Mouse (Mus musculus) Muller cell, postnatal 12 days (primary cell): ENCODE data around the gene Slc7a6.

Source experiments
- DNase-seq: peaks from one replicate; pipeline ENCODE4 v3.0.0-alpha.2; 2015; ENCODE audit errors: inconsistent ontology term

Gene Slc7a6

GRCm38 (mm10) chr8:106140769-106141168, 27.9 kb upstream of the Slc7a6 start:
- peak; percentile 84 for DNase-seq

GRCm38 (mm10) chr8:106145331-106145730, 23.3 kb upstream of the Slc7a6 start:
- DNase-seq = peak; percentile 14

- DNase-seq = no peak
These were observed 22.6 kb upstream of the Slc7a6 start for GRCm38 (mm10) chr8:106146014-106146413.

GRCm38 (mm10) chr8:106147868-106148565, 20.6 kb upstream of the Slc7a6 start:
- no peak for DNase-seq

GRCm38 (mm10) chr8:106149025-106149424, 19.6 kb upstream of the Slc7a6 start:
- DNase-seq = no peak

GRCm38 (mm10) chr8:106149801-106150652, 18.6 kb upstream of the Slc7a6 start, which contains the start of gene Pla2g15:
Gene Pla2g15, plus strand, starts transcription at chr8:106150399.
- peak; percentile 96 for DNase-seq

GRCm38 (mm10) chr8:106150653-106151000, 18.0 kb upstream of the Slc7a6 start:
- DNase-seq = no peak

GRCm38 (mm10) chr8:106151041-106151440, 17.6 kb upstream of the Slc7a6 start:
- DNase-seq = peak; percentile 20

GRCm38 (mm10) chr8:106152876-106153275, 15.8 kb upstream of the Slc7a6 start:
- no peak for DNase-seq

- DNase-seq = no peak
These were observed 11.2 kb upstream of the Slc7a6 start for GRCm38 (mm10) chr8:106157419-106157818.

- no peak for DNase-seq
These were observed 10.3 kb upstream of the Slc7a6 start for GRCm38 (mm10) chr8:106158381-106158780.

- DNase-seq = no peak
These were observed 8.8 kb upstream of the Slc7a6 start for GRCm38 (mm10) chr8:106159876-106160275.

- no peak for DNase-seq
These were observed 5.4 kb upstream of the Slc7a6 start for GRCm38 (mm10) chr8:106163251-106163650.

- peak; percentile 53 for DNase-seq
These were observed 3.2 kb upstream of the Slc7a6 start for GRCm38 (mm10) chr8:106165460-106165859.

- peak; percentile 64 for DNase-seq
These were observed 618 bp downstream of the Slc7a6 start for GRCm38 (mm10) chr8:106169017-106169933.

- DNase-seq = no peak
These were observed 1.4 kb downstream of the Slc7a6 start for GRCm38 (mm10) chr8:106169934-106170480.

GRCm38 (mm10) chr8:106173566-106173965, 4.9 kb downstream of the Slc7a6 start:
- DNase-seq = no peak

- DNase-seq = no peak
These were observed 8.2 kb downstream of the Slc7a6 start for GRCm38 (mm10) chr8:106176891-106177290.

- DNase-seq = no peak
These were observed 8.9 kb downstream of the Slc7a6 start for GRCm38 (mm10) chr8:106177594-106177993.

GRCm38 (mm10) chr8:106178428-106178827, 9.8 kb downstream of the Slc7a6 start:
- DNase-seq = no peak

- no peak for DNase-seq
These were observed 17.1 kb downstream of the Slc7a6 start for GRCm38 (mm10) chr8:106185628-106186270.
